Mouse (Mus musculus): ENCODE measurements around the gene Kat5.

Kat5 gene

DNA sequence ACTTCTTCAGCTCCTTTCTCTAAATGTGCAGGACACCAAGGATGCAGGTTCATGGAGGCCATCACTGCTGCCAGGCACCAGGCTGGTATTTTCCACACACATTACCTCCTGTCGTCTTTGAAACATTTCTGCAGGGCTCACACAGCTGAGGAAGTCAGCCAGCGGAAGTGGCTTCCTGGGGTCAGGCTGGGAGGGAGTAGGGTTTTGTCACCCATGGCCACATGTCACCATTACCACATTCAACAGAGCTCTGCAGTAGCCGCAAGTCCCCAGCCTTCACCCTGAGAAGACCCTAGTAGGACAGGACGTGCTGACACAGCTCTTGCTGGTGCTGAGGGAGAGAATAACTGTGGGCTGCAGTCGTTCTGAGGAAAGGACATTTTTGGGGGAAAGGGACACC is 38.2 kb downstream of the Kat5 start:
- no peak for DNase-seq (ENCODE audit: low read depth)

DNA sequence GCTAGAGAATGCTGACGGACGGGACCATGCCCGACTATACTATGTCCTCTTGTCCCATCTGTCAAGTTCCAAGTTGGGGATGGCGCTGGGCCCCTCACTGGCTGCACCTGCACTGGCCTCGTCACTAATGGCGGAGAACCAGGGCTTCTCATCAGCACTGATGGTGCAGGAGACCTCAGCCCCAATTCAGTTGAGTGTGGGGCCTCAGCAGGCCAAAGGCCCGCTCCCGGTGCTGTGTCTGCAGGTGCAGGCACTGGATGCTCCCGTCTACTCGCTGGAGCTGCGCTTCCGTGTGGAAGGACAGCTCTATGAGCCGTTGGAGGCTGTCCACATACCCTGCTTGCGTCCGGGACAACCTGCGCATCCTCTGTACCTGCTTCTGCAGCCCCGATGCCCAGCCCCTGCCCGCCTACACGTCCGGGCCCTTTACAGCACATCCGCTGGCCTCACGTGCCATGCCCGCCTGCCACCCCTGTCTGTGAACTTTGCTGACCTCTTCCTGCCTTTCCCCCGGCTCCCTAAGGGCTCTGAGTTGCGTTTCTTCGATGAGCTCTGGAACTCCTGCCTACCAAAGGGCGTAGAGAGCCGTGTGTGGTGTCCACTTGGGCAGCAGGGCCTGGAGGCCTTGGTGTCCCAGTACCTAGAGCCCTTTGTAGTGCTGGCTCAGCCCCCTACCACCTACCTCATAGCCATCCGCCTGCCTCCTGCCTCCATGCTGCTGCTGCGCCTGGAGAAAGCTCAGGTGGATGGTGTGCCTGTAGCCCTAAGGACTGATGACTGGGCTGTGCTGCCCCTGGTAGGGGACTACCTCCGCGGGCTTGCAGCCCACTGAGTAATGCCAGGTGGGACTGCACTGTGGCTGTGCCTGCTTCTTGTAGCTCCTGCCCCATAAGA is 39.4 kb downstream of the Kat5 start:
- no peak for DNase-seq (ENCODE audit: low read depth)

DNA sequence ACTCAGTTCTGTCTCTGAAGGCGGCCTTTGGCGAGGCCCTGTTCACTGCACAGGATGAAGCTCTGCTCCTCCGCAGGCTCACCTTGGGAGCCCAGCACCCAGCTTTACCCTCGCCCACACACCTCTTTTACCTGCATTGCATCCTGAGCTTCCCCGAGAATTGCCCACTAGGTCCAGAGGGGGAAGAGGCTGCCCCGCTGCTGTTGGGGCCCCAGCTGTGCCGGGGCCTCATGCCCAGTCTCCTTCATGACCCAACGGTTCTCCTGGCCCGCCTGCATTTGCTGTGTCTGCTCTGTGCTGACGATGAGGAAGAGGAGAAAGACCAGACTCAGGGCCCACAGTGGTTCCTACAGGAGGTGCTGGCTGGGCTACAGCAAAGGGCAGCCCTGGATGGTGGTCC is 40.5 kb downstream of the Kat5 start:
- no peak for DNase-seq (ENCODE audit: low read depth)

DNA sequence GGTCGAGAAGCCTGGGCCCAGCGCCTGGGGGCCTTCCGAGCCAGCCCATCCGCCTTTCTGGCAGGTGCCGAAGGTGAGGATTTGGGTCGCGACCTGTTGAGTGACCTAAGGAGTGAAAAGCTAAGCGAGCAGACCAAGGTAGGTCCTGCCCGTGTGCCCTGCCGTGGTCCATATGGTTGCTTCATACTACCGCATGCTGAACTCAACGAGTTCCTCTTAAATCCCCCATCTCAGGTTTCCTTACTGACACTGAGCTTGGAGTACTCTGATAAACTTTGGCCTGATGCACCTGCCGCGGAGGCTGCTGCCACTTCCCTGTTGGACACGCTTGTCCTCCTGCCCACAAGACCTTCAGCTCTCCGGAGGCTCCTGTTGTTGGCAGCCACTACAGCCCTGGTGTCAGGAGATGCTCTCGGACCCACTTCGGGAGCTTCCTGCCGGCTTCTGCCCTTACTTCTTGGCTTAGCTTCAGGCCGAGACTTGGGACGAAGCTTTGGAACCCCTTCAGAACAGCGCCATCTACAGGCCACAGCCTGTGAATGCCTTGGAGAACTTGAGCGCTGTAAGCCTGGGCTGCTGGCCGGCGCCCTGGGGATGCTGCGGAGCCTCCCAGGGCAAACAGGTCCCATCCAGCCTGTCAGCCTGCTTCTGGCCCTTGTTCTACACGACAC is 41.4 kb downstream of the Kat5 start:
- DNase-seq (ENCODE audit: low read depth) = peak; percentile 37

DNA sequence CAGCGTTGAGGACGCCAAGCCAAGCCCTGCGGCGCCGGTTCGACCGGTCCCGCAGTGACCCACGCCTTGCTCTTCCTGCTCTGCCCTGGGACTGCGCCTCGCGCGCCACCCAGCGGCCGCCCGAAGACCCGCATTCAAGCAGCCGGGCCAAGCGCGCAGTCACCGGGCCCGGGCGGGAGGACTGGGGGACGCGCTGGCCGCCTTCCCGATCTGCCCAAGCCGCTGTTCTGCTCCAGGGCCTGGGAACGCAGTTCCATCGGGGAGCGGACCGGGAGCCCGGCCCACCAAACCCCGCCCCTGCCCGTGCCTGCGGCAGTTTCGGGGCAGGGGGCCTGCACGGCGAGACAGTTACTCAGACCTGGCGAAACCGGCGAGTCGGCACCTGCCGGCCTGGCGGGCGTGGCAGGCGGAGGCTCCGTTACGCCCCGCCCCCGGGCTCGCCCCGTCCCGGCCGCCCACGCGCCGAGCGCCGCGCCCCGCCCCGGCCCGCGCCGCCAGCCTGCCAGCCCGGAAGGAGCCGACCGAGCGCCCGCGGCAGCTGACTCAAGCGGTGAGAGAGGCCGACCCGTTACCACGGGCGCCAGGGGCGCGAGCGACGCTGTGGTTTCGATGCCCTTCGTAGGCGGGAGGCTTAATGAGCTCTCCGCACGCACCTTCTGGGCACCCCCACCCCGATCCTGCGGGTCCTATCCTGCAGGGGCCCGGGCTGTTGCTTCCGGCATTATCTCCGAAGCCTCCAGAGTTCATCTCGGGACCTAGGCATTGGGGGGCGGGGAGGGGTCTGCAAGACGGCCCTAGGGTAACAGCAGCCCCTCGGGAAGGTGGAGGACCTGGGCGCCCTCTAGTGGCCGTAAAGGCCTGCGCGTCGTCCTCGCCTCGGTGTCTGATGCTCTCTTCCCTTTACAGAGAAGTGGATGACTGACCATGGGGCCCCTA is 42.2 kb downstream of the Kat5 start, which contains the start of gene Ap5b1:
Ap5b1 (plus strand) TSS at position 492 of the 936 bp plus-strand sequence.
- peak; percentile 52 for DNase-seq (ENCODE audit: low read depth)

DNA sequence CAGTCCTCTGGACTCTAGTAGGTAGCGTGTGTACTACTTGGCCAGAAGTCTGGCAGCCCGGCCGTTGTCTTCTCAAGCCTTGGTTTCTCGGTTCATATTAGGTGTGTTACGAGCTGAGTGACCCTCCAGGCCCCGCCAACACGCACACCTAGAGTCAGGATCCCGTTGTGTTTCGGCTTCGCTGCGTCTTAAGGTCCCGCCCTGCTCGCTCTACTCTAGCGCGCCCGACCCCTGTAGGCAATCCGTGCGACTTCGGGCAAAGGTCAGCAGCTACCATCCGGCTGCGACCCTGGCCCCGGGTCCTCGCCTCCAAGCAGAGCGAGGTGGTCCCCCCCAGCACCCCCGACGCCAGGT is 42.9 kb downstream of the Kat5 start:
- no peak for DNase-seq (ENCODE audit: low read depth)

DNA sequence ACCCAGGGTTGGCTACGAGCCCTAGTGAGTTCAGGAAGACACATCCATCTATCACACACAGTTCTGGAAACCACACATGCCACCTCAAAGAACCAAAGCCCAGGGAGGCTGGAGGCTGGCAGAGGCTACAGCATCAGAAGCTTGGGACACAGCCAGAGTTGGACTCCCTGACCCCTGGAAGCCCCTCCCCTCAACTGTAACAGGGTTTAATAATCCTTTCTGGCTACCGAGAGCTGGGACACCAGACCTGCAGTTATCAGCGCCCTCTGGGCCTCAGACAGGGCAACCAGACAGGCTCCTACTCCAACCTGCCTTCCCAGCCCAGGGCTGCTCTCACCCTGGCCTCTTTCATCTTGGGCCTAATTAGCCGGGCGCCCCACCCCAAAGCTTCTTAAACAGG is 43.7 kb downstream of the Kat5 start:
- DNase-seq (ENCODE audit: low read depth) = no peak

DNA sequence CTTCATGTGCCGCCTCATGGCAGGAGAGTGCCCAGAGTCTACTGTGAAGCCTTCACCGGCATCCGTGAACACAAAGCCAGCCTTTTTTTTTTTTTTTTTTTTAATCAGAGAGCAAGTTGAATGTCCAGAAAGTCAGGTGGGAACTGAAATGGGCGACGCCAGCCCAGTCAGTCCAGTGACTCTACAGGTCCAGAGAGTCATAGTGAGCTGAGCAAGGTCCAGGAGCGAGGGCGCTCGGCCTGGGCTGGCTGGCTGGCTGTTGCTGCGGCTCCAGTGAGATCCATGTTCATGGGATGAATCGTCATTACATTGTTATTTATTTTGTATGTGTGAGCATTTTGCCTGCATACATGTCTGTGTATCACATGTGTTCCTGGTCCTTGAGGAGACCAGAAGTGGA is 47.3 kb downstream of the Kat5 start:
- no peak for DNase-seq (ENCODE audit: low read depth)

DNA sequence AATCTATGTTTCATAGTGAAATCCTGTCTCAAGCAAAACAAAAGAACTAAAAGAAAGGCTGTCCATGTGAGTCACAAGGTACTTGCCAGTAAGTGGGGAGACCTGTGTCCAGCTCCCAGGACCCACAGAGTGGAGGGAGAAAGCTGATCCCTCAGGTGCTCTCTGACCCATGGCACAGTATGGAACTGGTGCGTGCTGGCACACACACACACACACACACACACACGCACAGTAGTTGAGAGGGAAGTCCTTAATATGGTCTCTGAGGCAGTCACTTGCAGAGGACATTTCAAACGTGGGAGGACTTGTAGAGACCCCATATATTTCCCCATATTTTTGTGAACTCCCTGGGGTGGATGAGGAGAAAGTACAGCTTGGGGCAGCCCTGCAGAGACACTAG is 48.2 kb downstream of the Kat5 start:
- no peak for DNase-seq (ENCODE audit: low read depth)

DNA sequence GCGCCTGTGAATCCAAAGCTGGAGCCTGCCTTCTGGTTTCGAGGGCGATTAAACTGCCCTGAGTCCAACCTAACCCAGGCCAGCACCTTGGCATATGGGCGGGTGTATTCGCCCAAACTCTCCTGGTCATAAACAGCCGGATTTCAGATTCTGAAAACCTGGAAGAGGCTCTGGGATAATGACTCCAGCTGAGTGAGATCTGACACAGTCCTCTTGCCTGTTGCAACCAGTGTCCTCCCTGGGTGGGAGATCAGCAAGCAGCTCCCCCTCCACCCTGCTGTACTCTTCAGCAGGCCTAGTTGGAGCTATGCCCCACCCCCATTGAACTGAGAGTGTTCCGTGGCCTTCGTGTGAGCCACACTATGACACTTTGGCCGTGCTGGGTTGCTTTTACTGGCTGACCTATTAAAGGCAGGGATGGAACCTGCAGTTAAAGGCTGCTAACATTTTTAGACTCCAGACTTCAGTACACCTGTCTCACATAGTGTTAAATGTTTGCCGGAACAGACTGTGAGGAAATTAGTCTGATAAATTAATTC is 48.7 kb downstream of the Kat5 start:
- no peak for DNase-seq (ENCODE audit: low read depth)

DNA sequence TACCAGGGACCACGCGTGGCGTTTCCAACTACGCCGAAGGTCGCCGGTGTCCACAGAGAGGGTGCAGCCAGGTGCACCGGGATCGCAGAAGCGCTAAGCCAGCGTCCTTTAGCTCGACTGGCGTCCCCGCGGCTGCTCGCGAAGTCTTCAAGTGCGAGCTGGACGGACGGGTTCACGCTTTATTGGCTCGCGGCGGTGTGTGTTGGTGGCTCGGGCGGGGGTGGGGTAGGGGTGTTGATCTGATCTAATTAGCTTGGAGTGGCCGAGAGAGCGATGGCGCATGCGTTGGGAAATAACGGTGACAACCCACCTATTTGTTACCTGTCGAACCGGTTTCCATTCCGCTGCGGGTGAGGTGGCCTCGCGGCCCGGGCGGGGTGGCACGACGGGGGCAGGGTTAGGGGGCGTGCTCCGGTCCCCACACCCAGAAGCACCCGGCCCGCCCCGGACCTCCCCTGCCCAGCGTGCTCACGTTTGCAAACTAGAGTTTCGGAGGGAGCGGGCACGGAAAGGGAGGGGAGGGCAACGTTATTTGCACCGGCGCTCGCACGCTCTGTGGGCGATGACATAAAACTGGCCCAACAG is 49.5 kb downstream of the Kat5 start, which contains the start of gene Ovol1:
Ovol1 (minus strand) TSS at position 190 of the 585 bp plus-strand sequence.
- DNase-seq (ENCODE audit: low read depth) = no peak

DNA sequence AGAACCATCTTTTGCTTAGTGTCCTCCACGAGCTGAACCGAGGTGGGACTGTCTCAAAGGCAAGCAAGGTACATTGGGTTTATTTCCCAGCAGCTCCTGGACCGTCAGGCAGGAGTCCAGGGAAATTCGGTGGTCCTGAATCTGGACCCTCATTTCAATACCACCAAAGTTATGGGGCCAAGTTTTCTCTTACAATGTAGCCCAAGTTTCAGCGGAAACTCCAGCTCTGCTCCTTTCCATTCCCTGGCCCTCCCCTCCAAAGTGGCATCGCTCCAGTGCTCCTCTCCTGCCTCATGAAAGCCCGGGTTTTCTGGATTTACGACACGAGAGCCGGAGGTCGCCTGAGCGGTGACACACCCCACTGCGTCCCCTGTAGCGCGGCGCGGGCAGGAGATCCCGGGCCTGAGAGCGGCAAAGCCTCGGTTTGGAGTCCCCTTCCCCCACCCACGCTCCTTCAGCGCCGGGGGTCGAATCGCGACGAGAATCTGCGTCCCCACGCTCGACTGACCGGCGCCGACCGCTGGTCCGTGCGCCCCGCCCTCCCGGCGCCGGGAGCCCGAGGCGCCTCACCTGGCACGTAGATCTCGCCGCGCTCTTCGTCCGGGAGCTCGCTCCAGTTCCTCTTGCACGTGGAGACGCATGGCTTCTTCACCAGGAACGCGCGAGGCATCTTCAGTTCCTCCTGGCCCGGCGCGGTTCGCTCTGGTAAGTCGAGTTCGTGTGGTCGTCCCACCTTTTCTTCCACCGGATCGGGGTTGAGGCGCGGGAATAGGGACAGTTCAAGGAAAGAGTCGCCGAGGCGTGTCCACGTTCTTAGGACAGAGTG is 50.2 kb downstream of the Kat5 start:
- DNase-seq (ENCODE audit: low read depth) = no peak

DNA sequence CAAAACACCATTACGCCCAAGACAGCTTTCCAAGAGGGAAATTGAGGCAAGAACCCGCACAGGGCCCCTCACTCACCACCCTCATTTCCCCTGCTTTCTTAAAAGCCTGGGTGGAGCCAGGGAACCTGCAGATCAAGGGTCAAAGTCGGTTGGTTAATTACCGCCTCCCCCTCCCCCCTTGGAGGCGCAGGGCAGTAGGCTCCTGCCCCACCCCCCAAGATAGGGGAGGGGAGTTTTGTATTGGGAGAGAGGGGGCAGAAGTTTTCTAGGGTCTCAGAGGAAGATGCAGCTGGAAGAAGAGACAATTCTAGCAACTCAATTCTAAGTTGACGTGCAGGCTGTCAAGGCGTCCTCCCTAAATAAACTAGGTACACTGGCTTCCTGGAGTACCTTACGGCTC is 50.8 kb downstream of the Kat5 start:
- DNase-seq (ENCODE audit: low read depth) = no peak

DNA sequence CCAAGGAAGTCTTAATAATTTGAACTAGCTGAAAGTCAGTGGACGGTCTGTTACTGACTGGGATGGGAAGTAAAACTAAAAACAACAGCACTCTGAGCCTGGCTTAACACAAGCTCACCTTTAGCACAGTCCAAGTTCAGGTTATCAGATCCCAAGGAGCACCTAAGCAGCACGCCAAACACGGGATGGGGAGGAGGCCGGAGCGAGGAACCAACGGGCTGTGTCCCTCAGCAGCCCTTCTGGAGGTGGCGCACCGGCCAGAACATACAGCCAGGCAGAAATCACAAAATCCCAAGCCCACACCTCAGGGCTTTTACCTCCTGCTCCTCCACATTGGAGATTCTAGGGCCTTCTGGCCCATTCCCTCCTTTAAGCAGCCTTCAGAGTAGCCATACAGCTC is 51.3 kb downstream of the Kat5 start:
- DNase-seq (ENCODE audit: low read depth) = no peak

DNA sequence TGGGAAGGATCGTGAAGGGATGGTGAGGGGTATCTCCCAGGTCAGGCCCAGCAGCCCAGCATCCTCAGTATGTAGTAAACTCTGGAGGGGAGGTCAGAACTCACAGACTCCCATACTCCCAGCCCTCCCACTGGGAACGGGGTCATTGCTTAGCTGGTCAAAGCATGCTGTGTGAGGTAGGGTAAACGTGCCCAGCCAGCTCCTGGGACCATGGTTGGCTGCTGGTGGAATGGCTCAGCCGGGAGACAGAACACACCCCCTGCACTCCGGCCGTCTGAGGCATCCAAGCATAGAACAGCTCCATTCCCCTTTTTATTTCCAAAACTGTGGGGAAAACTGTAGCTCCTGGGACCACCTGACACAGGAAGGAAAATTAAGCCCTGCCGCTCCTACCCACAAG is 51.9 kb downstream of the Kat5 start:
- no peak for DNase-seq (ENCODE audit: low read depth)

DNA sequence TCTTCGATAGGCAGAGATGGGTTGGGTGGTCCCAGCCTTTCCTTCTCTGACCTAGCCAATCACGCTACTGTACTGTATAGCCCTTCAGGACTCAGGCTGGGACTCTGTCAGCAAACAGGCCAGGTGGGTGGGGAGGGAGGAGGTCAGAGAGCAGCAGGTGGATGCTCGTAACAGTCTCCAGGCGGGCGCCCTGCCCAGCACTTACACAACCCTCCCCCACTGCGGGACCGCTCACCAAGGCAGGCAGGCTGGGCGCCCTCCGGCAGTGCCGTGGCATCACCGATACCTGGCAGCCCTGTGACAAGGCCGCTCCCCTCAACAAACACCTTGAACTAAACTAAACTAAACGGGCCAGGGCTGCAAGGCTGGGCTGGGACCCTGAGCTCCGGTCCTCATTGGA is 55.8 kb downstream of the Kat5 start:
- no peak for DNase-seq (ENCODE audit: low read depth)

DNA sequence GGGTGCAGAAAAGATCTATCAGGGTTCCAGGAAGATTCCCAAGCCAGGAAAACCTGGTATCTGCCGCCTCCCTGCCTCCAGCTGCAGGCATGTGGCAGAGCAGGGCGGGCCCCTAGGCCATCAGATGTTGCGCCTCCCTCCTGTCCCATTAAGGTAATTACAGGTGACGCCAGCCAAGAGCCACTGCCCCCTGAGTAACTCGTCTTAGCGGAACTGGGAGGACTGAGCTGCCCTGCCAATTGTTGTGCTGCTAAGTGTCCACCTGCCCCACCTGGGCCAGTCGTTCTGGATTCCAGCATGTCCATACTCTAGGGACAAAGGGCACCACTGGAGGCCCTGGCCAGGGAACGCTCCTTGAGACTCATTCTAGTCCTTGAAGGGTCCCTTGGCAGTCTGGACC is 56.2 kb downstream of the Kat5 start:
- no peak for DNase-seq (ENCODE audit: low read depth)

Data from fibroblast of lung, adult 2 months (primary cell).